Mouse (Mus musculus) retina, postnatal 1 day (tissue): ENCODE data around the gene Olfr1555-ps1.
"Not testable (repeated sequence)": the region's sequence is repeated elsewhere in the genome, so short reads cannot be mapped to it uniquely, and the experiment has no call there.

Experiments
- DNase-seq: peaks from one replicate; pipeline ENCODE4 v3.0.0-alpha.2; 2012

Gene Olfr1555-ps1

GRCm38 (mm10) chr19:12170062-12170599 is at the start of gene Olfr1555-ps1:
Gene Olfr1555-ps1 (minus strand): TSS chr19:12170112.
- DNase-seq: not testable (repeated sequence)

GRCm38 (mm10) chr19:12200334-12200733 is 30.4 kb upstream of the Olfr1555-ps1 start, which contains the start of gene Olfr1431:
Gene Olfr1431 (plus strand): TSS chr19:12200634.
- no peak for DNase-seq

- DNase-seq: not testable (repeated sequence)
These were observed 29.2 kb upstream of the Olfr1555-ps1 start for GRCm38 (mm10) chr19:12199076-12199475.

- not testable (repeated sequence) for DNase-seq
These were observed 5.5 kb upstream of the Olfr1555-ps1 start for GRCm38 (mm10) chr19:12175431-12175830.

- DNase-seq: no peak
These were observed 24.5 kb downstream of the Olfr1555-ps1 start for GRCm38 (mm10) chr19:12145452-12145851.

- no peak for DNase-seq
These were observed 26.6 kb downstream of the Olfr1555-ps1 start for GRCm38 (mm10) chr19:12143356-12143755.

GRCm38 (mm10) chr19:12134289-12134688 is 35.6 kb downstream of the Olfr1555-ps1 start:
- DNase-seq: peak; percentile 44

- no peak for DNase-seq
These were observed 46.8 kb downstream of the Olfr1555-ps1 start, which contains the start of gene Olfr76 for GRCm38 (mm10) chr19:12123103-12123502. Gene Olfr76 (minus strand): TSS chr19:12123203.

- DNase-seq: no peak
These were observed 53.4 kb downstream of the Olfr1555-ps1 start for GRCm38 (mm10) chr19:12116464-12116863.

- DNase-seq: no peak
These were observed 54.1 kb downstream of the Olfr1555-ps1 start, which contains the start of gene Olfr1428 for GRCm38 (mm10) chr19:12115797-12116196. Gene Olfr1428 (minus strand): TSS chr19:12115897.
